Mouse (Mus musculus) liver, adult 2 months (tissue): ENCODE data around the gene Cdc6.

Experiments
- CTCF ChIP-seq: fragments of 200-500 bp; IDR thresholded peaks from 2 replicates; pipeline ENCODE4 v1.5.1; 2011; ENCODE audit warnings: low read depth, low read length, control low read depth
- POLR2A ChIP-seq: fragments of 200-500 bp; IDR thresholded peaks from 2 replicates; pipeline ENCODE4 v1.6.1; 2011; ENCODE audit warnings: low read length, control low read depth; ENCODE audit not compliant: insufficient read depth; ENCODE audit errors: extremely low read depth

- TF ChIP-seq POLR2A (no peak), CTCF (no peak)
These were observed 33.7 kb upstream of the Cdc6 start for GRCm38 (mm10) chr11:98873900-98874299.
